Mouse (Mus musculus) spleen, adult 2 months (tissue): Measurements from ENCODE around the gene Lrtm2.

ENCODE experiments used
- CTCF ChIP-seq: fragments of 200-500 bp; IDR thresholded peaks from 2 replicates; pipeline ENCODE4 v1.5.1; 2011; ENCODE audit warnings: mild to moderate bottlenecking, inconsistent platforms; ENCODE audit not compliant: insufficient read depth, insufficient read length, insufficient replicate concordance; ENCODE audit errors: extremely low read depth
- POLR2A ChIP-seq: fragments of 200-500 bp; IDR thresholded peaks from 2 replicates; pipeline ENCODE4 v1.6.1; 2011; ENCODE audit warnings: low read depth, low read length, inconsistent platforms

DNA sequence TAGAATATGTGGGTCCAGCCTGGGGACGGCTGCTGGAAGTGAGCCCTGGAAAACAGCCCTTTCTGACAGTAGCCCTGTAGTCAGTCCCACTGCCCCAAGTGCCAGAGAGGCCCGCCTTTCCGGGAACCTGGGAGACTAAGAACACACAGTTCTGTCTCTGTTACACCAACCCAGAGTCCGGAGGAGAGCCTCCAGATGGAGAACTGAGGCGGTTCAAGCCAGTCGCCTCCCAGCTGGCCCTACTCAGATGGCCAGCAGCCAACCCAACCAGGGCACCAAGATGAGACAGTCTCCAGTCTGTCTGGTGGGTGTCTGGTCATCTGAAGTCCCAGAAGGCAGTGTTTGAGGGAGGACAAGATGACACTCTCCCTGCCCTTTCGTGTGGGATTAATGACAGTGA is 8.8 kb downstream of the Lrtm2 start:
- TF ChIP-seq CTCF (no peak), POLR2A (no peak)
